Mouse (Mus musculus): ENCODE data around the gene Pdzd3. TPM values are rescaled to one million over a fixed set of nuclear protein-coding genes. Genes with fewer than 3 reads are reported as not detected.

Gene Pdzd3
- polyA plus RNA-seq, 1 experiment from 2014 or later: 0.12 TPM

- peaks cover 13% of the 10 kb centered on the region for H3K4me1 ChIP-seq (ENCODE audit: control insufficient read depth, insufficient read depth, low read length)
- WGBS: under 1% methylated on average over 40 of the region's 40 CpGs
- H3K9me3 ChIP-seq (ENCODE audit: control insufficient read depth, low read length): no peaks in the 10 kb centered on the region
Measured at GRCm38 (mm10) chr9:44233021-44233801, 18.1 kb downstream of the Pdzd3 start.

GRCm38 (mm10) chr9:44231609-44232008 is 19.7 kb downstream of the Pdzd3 start:
- no peak overlapping the region for H3K9ac ChIP-seq (replicated peaks; ENCODE audit: low read depth, low read length)

More at GRCm38 (mm10) chr9:44233021-44233801, 18.1 kb downstream of the Pdzd3 start:
- peak; percentile 85 for ATAC-seq (ENCODE audit: low read depth)
- Histone ChIP-seq H3K9ac (replicated peaks; ENCODE audit: low read depth, low read length) (peak overlapping the region; percentile 89), H3K36me3 (ENCODE audit: control insufficient read depth, insufficient read depth, low read length) (no peaks in the 10 kb centered on the region), H3K4me2 (ENCODE audit: low read depth, low read length) (peak overlapping the region; percentile 82), H3K4me3 (ENCODE audit: low read depth, low read length) (peak overlapping the region; percentile 85), H3K27me3 (ENCODE audit: control insufficient read depth, insufficient read depth, low read length) (no peaks in the 10 kb centered on the region), H3K27ac (ENCODE audit: low read depth, low read length) (peak overlapping the region; percentile 92)

GRCm38 (mm10) chr9:44225993-44226392 is 25.3 kb downstream of the Pdzd3 start:
- Histone ChIP-seq H3K9me3 (ENCODE audit: control insufficient read depth, low read length) (no peaks in the 10 kb centered on the region), H3K9ac (replicated peaks; ENCODE audit: low read depth, low read length) (no peak overlapping the region), H3K27me3 (ENCODE audit: control insufficient read depth, insufficient read depth, low read length) (no peaks in the 10 kb centered on the region), H3K4me1 (ENCODE audit: control insufficient read depth, insufficient read depth, low read length) (no peaks in the 10 kb centered on the region), H3K36me3 (ENCODE audit: control insufficient read depth, insufficient read depth, low read length) (no peaks in the 10 kb centered on the region), H3K4me2 (ENCODE audit: low read depth, low read length) (no peak overlapping the region), H3K27ac (ENCODE audit: low read depth, low read length) (no peak overlapping the region), H3K4me3 (ENCODE audit: low read depth, low read length) (no peak overlapping the region)
- no peak for ATAC-seq (ENCODE audit: low read depth)
- WGBS: 57% methylated on average over 6 of the region's 6 CpGs

More at GRCm38 (mm10) chr9:44231609-44232008, 19.7 kb downstream of the Pdzd3 start:
- Histone ChIP-seq H3K27ac (ENCODE audit: low read depth, low read length) (no peak overlapping the region), H3K4me1 (ENCODE audit: control insufficient read depth, insufficient read depth, low read length) (peaks cover 13% of the 10 kb centered on the region), H3K36me3 (ENCODE audit: control insufficient read depth, insufficient read depth, low read length) (no peaks in the 10 kb centered on the region), H3K4me2 (ENCODE audit: low read depth, low read length) (no peak overlapping the region), H3K9me3 (ENCODE audit: control insufficient read depth, low read length) (no peaks in the 10 kb centered on the region), H3K27me3 (ENCODE audit: control insufficient read depth, insufficient read depth, low read length) (no peaks in the 10 kb centered on the region), H3K4me3 (ENCODE audit: low read depth, low read length) (no peak overlapping the region)
- ATAC-seq (ENCODE audit: low read depth): no peak

GRCm38 (mm10) chr9:44213538-44213937 is 37.7 kb downstream of the Pdzd3 start:
- Histone ChIP-seq H3K27ac (ENCODE audit: low read depth, low read length) (no peak overlapping the region), H3K9me3 (ENCODE audit: control insufficient read depth, low read length) (no peaks in the 10 kb centered on the region), H3K4me3 (ENCODE audit: low read depth, low read length) (no peak overlapping the region), H3K4me1 (ENCODE audit: control insufficient read depth, insufficient read depth, low read length) (no peaks in the 10 kb centered on the region), H3K36me3 (ENCODE audit: control insufficient read depth, insufficient read depth, low read length) (no peaks in the 10 kb centered on the region), H3K27me3 (ENCODE audit: control insufficient read depth, insufficient read depth, low read length) (no peaks in the 10 kb centered on the region), H3K4me2 (ENCODE audit: low read depth, low read length) (no peak overlapping the region), H3K9ac (replicated peaks; ENCODE audit: low read depth, low read length) (no peak overlapping the region)
- 96% methylated on average over 14 of the region's 14 CpGs for WGBS
- ATAC-seq (ENCODE audit: low read depth): no peak

GRCm38 (mm10) chr9:44212406-44212805 is 38.9 kb downstream of the Pdzd3 start:
- no peaks in the 10 kb centered on the region for H3K9me3 ChIP-seq (ENCODE audit: control insufficient read depth, low read length)
- no peak for ATAC-seq (ENCODE audit: low read depth)
- no peaks in the 10 kb centered on the region for H3K27me3 ChIP-seq (ENCODE audit: control insufficient read depth, insufficient read depth, low read length)
- no peak overlapping the region for H3K4me3 ChIP-seq (ENCODE audit: low read depth, low read length)
- no peaks in the 10 kb centered on the region for H3K36me3 ChIP-seq (ENCODE audit: control insufficient read depth, insufficient read depth, low read length)
- 98% methylated on average over 4 of the region's 4 CpGs for WGBS
- no peak overlapping the region for H3K4me2 ChIP-seq (ENCODE audit: low read depth, low read length)
- no peak overlapping the region for H3K9ac ChIP-seq (replicated peaks; ENCODE audit: low read depth, low read length)
- H3K27ac ChIP-seq (ENCODE audit: low read depth, low read length): no peak overlapping the region
- no peaks in the 10 kb centered on the region for H3K4me1 ChIP-seq (ENCODE audit: control insufficient read depth, insufficient read depth, low read length)

- Histone ChIP-seq H3K4me3 (ENCODE audit: low read depth, low read length) (no peak overlapping the region), H3K9me3 (ENCODE audit: control insufficient read depth, low read length) (no peaks in the 10 kb centered on the region), H3K4me2 (ENCODE audit: low read depth, low read length) (no peak overlapping the region), H3K4me1 (ENCODE audit: control insufficient read depth, insufficient read depth, low read length) (no peaks in the 10 kb centered on the region), H3K27me3 (ENCODE audit: control insufficient read depth, insufficient read depth, low read length) (no peaks in the 10 kb centered on the region), H3K27ac (ENCODE audit: low read depth, low read length) (no peak overlapping the region), H3K9ac (replicated peaks; ENCODE audit: low read depth, low read length) (no peak overlapping the region), H3K36me3 (ENCODE audit: control insufficient read depth, insufficient read depth, low read length) (no peaks in the 10 kb centered on the region)
- WGBS: 97% methylated on average over 4 of the region's 4 CpGs
- no peak for ATAC-seq (ENCODE audit: low read depth)
Measured at GRCm38 (mm10) chr9:44209416-44209815, 41.9 kb downstream of the Pdzd3 start.

- no peak overlapping the region for H3K4me3 ChIP-seq (ENCODE audit: low read depth, low read length)
- no peak for ATAC-seq (ENCODE audit: low read depth)
- no peaks in the 10 kb centered on the region for H3K4me1 ChIP-seq (ENCODE audit: control insufficient read depth, insufficient read depth, low read length)
- H3K27me3 ChIP-seq (ENCODE audit: control insufficient read depth, insufficient read depth, low read length): no peaks in the 10 kb centered on the region
- no peak overlapping the region for H3K27ac ChIP-seq (ENCODE audit: low read depth, low read length)
- WGBS: 97% methylated on average over 2 of the region's 2 CpGs
- H3K9ac ChIP-seq (replicated peaks; ENCODE audit: low read depth, low read length): no peak overlapping the region
- no peaks in the 10 kb centered on the region for H3K9me3 ChIP-seq (ENCODE audit: control insufficient read depth, low read length)
- H3K4me2 ChIP-seq (ENCODE audit: low read depth, low read length): no peak overlapping the region
- H3K36me3 ChIP-seq (ENCODE audit: control insufficient read depth, insufficient read depth, low read length): no peaks in the 10 kb centered on the region
Measured at GRCm38 (mm10) chr9:44207840-44208239, 43.4 kb downstream of the Pdzd3 start.

GRCm38 (mm10) chr9:44200458-44200857 is 50.8 kb downstream of the Pdzd3 start:
- Histone ChIP-seq H3K4me1 (ENCODE audit: control insufficient read depth, insufficient read depth, low read length) (no peaks in the 10 kb centered on the region), H3K27me3 (ENCODE audit: control insufficient read depth, insufficient read depth, low read length) (no peaks in the 10 kb centered on the region), H3K9ac (replicated peaks; ENCODE audit: low read depth, low read length) (no peak overlapping the region), H3K4me2 (ENCODE audit: low read depth, low read length) (no peak overlapping the region), H3K9me3 (ENCODE audit: control insufficient read depth, low read length) (no peaks in the 10 kb centered on the region), H3K27ac (ENCODE audit: low read depth, low read length) (no peak overlapping the region), H3K4me3 (ENCODE audit: low read depth, low read length) (no peak overlapping the region), H3K36me3 (ENCODE audit: control insufficient read depth, insufficient read depth, low read length) (peaks cover 6% of the 10 kb centered on the region; the same call in 1 of the 2 replicates)
- no peak for ATAC-seq (ENCODE audit: low read depth)
- 78% methylated on average over 3 of the region's 3 CpGs for WGBS

- no peaks in the 10 kb centered on the region for H3K9me3 ChIP-seq (ENCODE audit: control insufficient read depth, low read length)
- no peak overlapping the region for H3K27ac ChIP-seq (ENCODE audit: low read depth, low read length)
- no peak overlapping the region for H3K9ac ChIP-seq (replicated peaks; ENCODE audit: low read depth, low read length)
- no peaks in the 10 kb centered on the region for H3K27me3 ChIP-seq (ENCODE audit: control insufficient read depth, insufficient read depth, low read length)
- H3K4me1 ChIP-seq (ENCODE audit: control insufficient read depth, insufficient read depth, low read length): no peaks in the 10 kb centered on the region
- ATAC-seq (ENCODE audit: low read depth): no peak
- no peak overlapping the region for H3K4me3 ChIP-seq (ENCODE audit: low read depth, low read length)
- H3K36me3 ChIP-seq (ENCODE audit: control insufficient read depth, insufficient read depth, low read length): peaks cover 6% of the 10 kb centered on the region; the same call in 1 of the 2 replicates
- no peak overlapping the region for H3K4me2 ChIP-seq (ENCODE audit: low read depth, low read length)
Measured at GRCm38 (mm10) chr9:44199580-44199979, 51.7 kb downstream of the Pdzd3 start.
